Mouse (Mus musculus): ENCODE measurements at regions not wholly inside any gene's neighbourhood (a gene's known extent, or its start where the extent isn't known, plus 50 kb on each side); places are given as distances from the start of the nearest gene placed in this dataset.
A peak's percentile ranks its signal among the peaks of the same experiment; 100 is the strongest.

DNA sequence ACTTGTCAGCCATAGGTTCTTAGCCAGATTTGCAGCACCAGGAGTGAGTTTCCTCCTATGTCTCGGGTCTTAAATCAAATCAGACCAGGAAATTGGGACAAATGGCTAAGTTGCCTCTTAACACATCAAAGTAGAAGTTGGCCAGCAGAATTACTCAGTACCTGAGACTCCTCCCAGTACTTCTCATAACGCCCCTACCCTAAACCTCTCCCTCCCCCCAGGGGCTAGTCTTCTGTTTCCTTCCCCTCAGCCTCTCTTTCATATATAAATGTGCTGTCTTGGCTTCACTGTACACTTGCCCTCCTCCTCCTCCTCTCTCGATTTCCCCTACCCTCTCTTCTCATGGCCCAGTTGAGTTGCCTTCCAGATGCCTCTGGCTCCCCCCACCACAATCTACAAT lies 79.9 kb upstream of the Sox13 start:
- Histone ChIP-seq H3K36me3 (ENCODE audit: insufficient read depth, low read length) (no peaks in the 10 kb centered on the region), H3K9ac (replicated peaks; ENCODE audit: low read length, poor library complexity, severe bottlenecking) (no peak overlapping the region), H3K4me2 (ENCODE audit: low read depth, low read length, poor library complexity, severe bottlenecking) (no peak overlapping the region), H3K27ac (ENCODE audit: low read depth, low read length) (no peak overlapping the region), H3K27me3 (ENCODE audit: insufficient read depth, low read length) (no peaks in the 10 kb centered on the region), H3K4me1 (ENCODE audit: insufficient read depth, low read length) (no peaks in the 10 kb centered on the region), H3K4me3 (ENCODE audit: low read depth, low read length) (no peak overlapping the region), H3K9me3 (ENCODE audit: low read length) (no peaks in the 10 kb centered on the region)
- ATAC-seq (ENCODE audit: low FRiP score) (no peak), DNase-seq (ENCODE audit: low spot score) (no peak)
- TF ChIP-seq CTCF (IDR thresholded peaks at IDR 0.05): no peak
- WGBS: 84% methylated on average over 3 of the region's 3 CpGs

- H3K4me2 ChIP-seq (ENCODE audit: low read depth, low read length, poor library complexity, severe bottlenecking): no peak overlapping the region
- no peaks in the 10 kb centered on the region for H3K27me3 ChIP-seq (ENCODE audit: insufficient read depth, low read length)
- no peaks in the 10 kb centered on the region for H3K9me3 ChIP-seq (ENCODE audit: low read length)
- WGBS: 93% methylated on average over 2 of the region's 2 CpGs
- no peak overlapping the region for H3K9ac ChIP-seq (replicated peaks; ENCODE audit: low read length, poor library complexity, severe bottlenecking)
- no peak overlapping the region for H3K4me3 ChIP-seq (ENCODE audit: low read depth, low read length)
- TF ChIP-seq CTCF (IDR thresholded peaks at IDR 0.05): no peak
- ATAC-seq (ENCODE audit: low FRiP score): no peak
- H3K4me1 ChIP-seq (ENCODE audit: insufficient read depth, low read length): no peaks in the 10 kb centered on the region
- no peaks in the 10 kb centered on the region for H3K36me3 ChIP-seq (ENCODE audit: insufficient read depth, low read length)
- no peak overlapping the region for H3K27ac ChIP-seq (ENCODE audit: low read depth, low read length)
- no peak for DNase-seq (ENCODE audit: low spot score)
Measured at GRCm38 (mm10) chr1:133503336-133503735, 79.2 kb upstream of the Sox13 start.

- DNase-seq (ENCODE audit: low spot score) (no peak), ATAC-seq (ENCODE audit: low FRiP score) (no peak)
- Histone ChIP-seq H3K4me3 (ENCODE audit: low read depth, low read length) (no peak overlapping the region), H3K27me3 (ENCODE audit: insufficient read depth, low read length) (no peaks in the 10 kb centered on the region), H3K4me2 (ENCODE audit: low read depth, low read length, poor library complexity, severe bottlenecking) (no peak overlapping the region), H3K9ac (replicated peaks; ENCODE audit: low read length, poor library complexity, severe bottlenecking) (no peak overlapping the region), H3K4me1 (ENCODE audit: insufficient read depth, low read length) (no peaks in the 10 kb centered on the region), H3K9me3 (ENCODE audit: low read length) (no peaks in the 10 kb centered on the region), H3K27ac (ENCODE audit: low read depth, low read length) (no peak overlapping the region), H3K36me3 (ENCODE audit: insufficient read depth, low read length) (no peaks in the 10 kb centered on the region)
- TF ChIP-seq CTCF (IDR thresholded peaks at IDR 0.05): no peak
- WGBS: 31% methylated on average over 13 of the region's 13 CpGs
Measured at GRCm38 (mm10) chr1:133501016-133501415, 76.8 kb upstream of the Sox13 start.

- peak; percentile 45 for DNase-seq (ENCODE audit: low spot score)
- WGBS: 1% methylated on average over 29 of the region's 29 CpGs
- Histone ChIP-seq H3K4me1 (ENCODE audit: insufficient read depth, low read length) (peaks cover 9% of the 10 kb centered on the region; the same call in 1 of the 2 replicates), H3K4me3 (ENCODE audit: low read depth, low read length) (peak overlapping the region; percentile 26), H3K9ac (replicated peaks; ENCODE audit: low read length, poor library complexity, severe bottlenecking) (peak overlapping the region; percentile 55), H3K4me2 (ENCODE audit: low read depth, low read length, poor library complexity, severe bottlenecking) (peak overlapping the region; percentile 60), H3K36me3 (ENCODE audit: insufficient read depth, low read length) (no peaks in the 10 kb centered on the region), H3K9me3 (ENCODE audit: low read length) (no peaks in the 10 kb centered on the region), H3K27ac (ENCODE audit: low read depth, low read length) (peak overlapping the region; percentile 74), H3K27me3 (ENCODE audit: insufficient read depth, low read length) (no peaks in the 10 kb centered on the region)
- peak; percentile 60; the same call in 1 of the 2 replicates for ATAC-seq (ENCODE audit: low FRiP score)
- TF ChIP-seq CTCF (IDR thresholded peaks at IDR 0.05): no peak
Measured at GRCm38 (mm10) chr1:133492986-133493741, 69.0 kb upstream of the Sox13 start.

- DNase-seq (ENCODE audit: low spot score): peak; percentile 64
- Histone ChIP-seq H3K36me3 (ENCODE audit: insufficient read depth, low read length) (no peaks in the 10 kb centered on the region), H3K9me3 (ENCODE audit: low read length) (no peaks in the 10 kb centered on the region), H3K27me3 (ENCODE audit: insufficient read depth, low read length) (no peaks in the 10 kb centered on the region), H3K27ac (ENCODE audit: low read depth, low read length) (peak overlapping the region; percentile 74), H3K4me3 (ENCODE audit: low read depth, low read length) (peak overlapping the region; percentile 26; the same call in 1 of the 2 replicates), H3K9ac (replicated peaks; ENCODE audit: low read length, poor library complexity, severe bottlenecking) (peak overlapping the region; percentile 55), H3K4me1 (ENCODE audit: insufficient read depth, low read length) (peaks cover 9% of the 10 kb centered on the region; the same call in 1 of the 2 replicates), H3K4me2 (ENCODE audit: low read depth, low read length, poor library complexity, severe bottlenecking) (peak overlapping the region; percentile 60)
- WGBS: 0% methylated on average over 11 of the region's 11 CpGs
- peak; percentile 81; the same call in 1 of the 2 replicates for ATAC-seq (ENCODE audit: low FRiP score)
- no peak; the same call in 1 of the 2 replicates for TF ChIP-seq CTCF (IDR thresholded peaks at IDR 0.05)
Measured at GRCm38 (mm10) chr1:133492291-133492985, 68.3 kb upstream of the Sox13 start.

- 0 out of 2 replicates have a peak overlapping the region, but pooled peaks have one; percentile 55 for H3K9ac ChIP-seq (replicated peaks; ENCODE audit: low read length, poor library complexity, severe bottlenecking)
- peaks cover 9% of the 10 kb centered on the region; the same call in 1 of the 2 replicates for H3K4me1 ChIP-seq (ENCODE audit: insufficient read depth, low read length)
- H3K27me3 ChIP-seq (ENCODE audit: insufficient read depth, low read length): no peaks in the 10 kb centered on the region
- H3K4me2 ChIP-seq (ENCODE audit: low read depth, low read length, poor library complexity, severe bottlenecking): peak overlapping the region; percentile 60; the same call in 1 of the 2 replicates
- DNase-seq (ENCODE audit: low spot score) (no peak), ATAC-seq (ENCODE audit: low FRiP score) (no peak)
- no peak overlapping the region for H3K4me3 ChIP-seq (ENCODE audit: low read depth, low read length)
- WGBS: 3% methylated on average over 4 of the region's 4 CpGs
- TF ChIP-seq CTCF (IDR thresholded peaks at IDR 0.05): peak; percentile 23; the same call in 1 of the 2 replicates
- peak overlapping the region; percentile 74 for H3K27ac ChIP-seq (ENCODE audit: low read depth, low read length)
- H3K36me3 ChIP-seq (ENCODE audit: insufficient read depth, low read length): no peaks in the 10 kb centered on the region
- H3K9me3 ChIP-seq (ENCODE audit: low read length): no peaks in the 10 kb centered on the region
Measured at GRCm38 (mm10) chr1:133491857-133492290, 67.7 kb upstream of the Sox13 start.
